Mouse (Mus musculus) midbrain, postnatal 0 days (tissue): ENCODE measurements around the gene Nlrp9c. TPM values are rescaled to one million over a fixed set of nuclear protein-coding genes. Genes with fewer than 3 reads are reported as not detected.
"Not testable (repeated sequence)": the region's sequence is repeated elsewhere in the genome, so short reads cannot be mapped to it uniquely, and the experiment has no call there.

Experiments used
- ATAC-seq: fragments of 200-750 bp; cut with Nextera tagmentation; 2 replicates; pipeline ENCODE4 v1.8.0; 2017; ENCODE audit warnings: moderate number of reproducible peaks, mild to moderate bottlenecking, moderate TSS enrichment, moderate library complexity; ENCODE audit not compliant: low FRiP score
- DNase-seq: peaks from one replicate; pipeline ENCODE4 v3.0.0-alpha.2; 2015; ENCODE audit warnings: low spot score
- H3K27ac ChIP-seq: fragments of 300-500 bp; sonication (generic); 2 replicates; pipeline ENCODE4 v1.5.1; 2014; ENCODE audit warnings: low read depth, mild to moderate bottlenecking, low read length, mixed read lengths
- H3K27me3 ChIP-seq: fragments of 300-500 bp; sonication (generic); 2 replicates; pipeline ENCODE4 v1.6.1; 2014; ENCODE audit warnings: low read length, control low read depth, mixed read lengths; ENCODE audit not compliant: insufficient read depth
- H3K36me3 ChIP-seq: fragments of 300-500 bp; sonication (generic); 2 replicates; pipeline ENCODE4 v1.6.1; 2014; ENCODE audit warnings: low read length, control low read depth, mixed read lengths; ENCODE audit not compliant: insufficient read depth
- H3K4me1 ChIP-seq: fragments of 300-500 bp; sonication (generic); 2 replicates; pipeline ENCODE4 v1.6.1; 2014; ENCODE audit warnings: mild to moderate bottlenecking, control low read depth, antibody characterized with exemption, low read length, mixed read lengths; ENCODE audit not compliant: insufficient read depth
- H3K4me2 ChIP-seq: fragments of 300-500 bp; sonication (generic); 2 replicates; pipeline ENCODE4 v1.6.1; 2014; ENCODE audit warnings: low read depth, mild to moderate bottlenecking, low read length, mixed read lengths; ENCODE audit not compliant: poor library complexity, severe bottlenecking
- H3K4me3 ChIP-seq: fragments of 300-500 bp; sonication (generic); 2 replicates; pipeline ENCODE4 v1.5.1; 2014; ENCODE audit warnings: low read depth, mild to moderate bottlenecking, low read length, moderate library complexity
- H3K9ac ChIP-seq: fragments of 300-500 bp; sonication (generic); replicated peaks from 2 replicates; pipeline ENCODE4 v1.6.1; 2014; ENCODE audit warnings: mild to moderate bottlenecking, low read length, moderate library complexity, mixed read lengths; ENCODE audit not compliant: poor library complexity, severe bottlenecking
- H3K9me3 ChIP-seq: fragments of 300-500 bp; sonication (generic); 2 replicates; pipeline ENCODE4 v1.6.1; 2016; ENCODE audit warnings: low read length, control low read depth
- CTCF ChIP-seq: IDR thresholded peaks from 2 replicates; pipeline ENCODE4 v1.5.1; 2016; ENCODE audit warnings: antibody characterized with exemption, mild to moderate bottlenecking
- WGBS: fragments of 180-500 bp; shearing (Covaris S2); extraction: QIAGEN DNeasy Blood & Tissue Kit; methylation state at CpG from one replicate; pipeline ENCODE4 v1.1.7; 2014; 5-methylcytosine and 5-hydroxymethylcytosine counted together
- polyA plus RNA-seq: library from polyadenylated mRNA; unstranded; fragments of >200 nt; fragmentation: Nextera tagmentation; extraction: Ambion mirVana; gene quantifications from 2 replicates; pipeline ENCODE4 v1.2.1, GENCODE M21; 2015
- total RNA-seq: library from RNA; depleted of rRNA; stranded (reverse); fragments of >200 nt; gene quantifications from 2 replicates; pipeline ENCODE4 v1.2.3, GENCODE M21; 2014; rRNA removed

Nlrp9c gene
- not detected in 2 replicates for total RNA-seq
- polyA plus RNA-seq, result not detected in 2 replicates

GRCm38 (mm10) chr7:26403600-26403999 lies at the start of gene Nlrp9c:
Gene Nlrp9c (minus strand): TSS chr7:26403700.
- not testable (repeated sequence) for H3K4me3 ChIP-seq, H3K36me3 ChIP-seq, H3K4me2 ChIP-seq, H3K9ac ChIP-seq, H3K27me3 ChIP-seq, DNase-seq, H3K4me1 ChIP-seq, H3K27ac ChIP-seq, ATAC-seq, H3K9me3 ChIP-seq
- WGBS, result 74% methylated on average over 2 of the region's 2 CpGs

GRCm38 (mm10) chr7:26434813-26435212 lies 31.3 kb upstream of the Nlrp9c start, which contains the start of gene Nlrp4a:
Gene Nlrp4a (plus strand): TSS chr7:26435113.
- TF ChIP-seq CTCF, result no peak
- no peak within 1 kb of the TSS for H3K27ac ChIP-seq
- 89% methylated on average over 5 of the region's 5 CpGs for WGBS
- ATAC-seq (no peak), DNase-seq (no peak)
- no peak within 1 kb of the TSS for H3K4me3 ChIP-seq
- H3K27me3 ChIP-seq, result no peaks in the 10 kb centered on the region
- H3K9ac ChIP-seq, result no peak within 1 kb of the TSS
- H3K4me2 ChIP-seq, result no peak within 1 kb of the TSS
- no peaks in the 10 kb centered on the region for H3K4me1 ChIP-seq
- no peaks in the 10 kb centered on the region for H3K9me3 ChIP-seq
- H3K36me3 ChIP-seq, result no peaks in the 10 kb centered on the region

GRCm38 (mm10) chr7:26391811-26392210 lies 11.7 kb downstream of the Nlrp9c start:
- H3K27me3 ChIP-seq, H3K9ac ChIP-seq, ATAC-seq, H3K4me1 ChIP-seq, H3K9me3 ChIP-seq, DNase-seq, H3K27ac ChIP-seq, H3K36me3 ChIP-seq, H3K4me3 ChIP-seq, H3K4me2 ChIP-seq: not testable (repeated sequence)
- 86% methylated on average over 6 of the region's 6 CpGs for WGBS

GRCm38 (mm10) chr7:26391137-26391536 lies 12.4 kb downstream of the Nlrp9c start:
- WGBS, result 75% methylated on average over 2 of the region's 2 CpGs
- H3K27ac ChIP-seq, H3K9ac ChIP-seq, H3K36me3 ChIP-seq, DNase-seq, H3K27me3 ChIP-seq, H3K4me3 ChIP-seq, ATAC-seq, H3K4me2 ChIP-seq, H3K4me1 ChIP-seq, H3K9me3 ChIP-seq: not testable (repeated sequence)

- ATAC-seq, H3K27me3 ChIP-seq, H3K9me3 ChIP-seq, H3K4me1 ChIP-seq, DNase-seq, H3K27ac ChIP-seq, H3K9ac ChIP-seq, H3K36me3 ChIP-seq, H3K4me2 ChIP-seq, H3K4me3 ChIP-seq: not testable (repeated sequence)
- 81% methylated on average over 5 of the region's 5 CpGs for WGBS
Observed at GRCm38 (mm10) chr7:26386691-26387090, 16.8 kb downstream of the Nlrp9c start.

- DNase-seq (no peak), ATAC-seq (no peak)
- no peaks in the 10 kb centered on the region for H3K4me1 ChIP-seq
- H3K4me3 ChIP-seq, result no peak overlapping the region
- no peak overlapping the region for H3K27ac ChIP-seq
- WGBS, result 89% methylated on average over 1 of the region's 1 CpGs
- no peaks in the 10 kb centered on the region for H3K27me3 ChIP-seq
- H3K36me3 ChIP-seq, result no peaks in the 10 kb centered on the region
- H3K9ac ChIP-seq, result no peak overlapping the region
- no peak overlapping the region for H3K4me2 ChIP-seq
- H3K9me3 ChIP-seq, result no peaks in the 10 kb centered on the region; the same call in 1 of the 2 replicates
- TF ChIP-seq CTCF, result no peak
Observed at GRCm38 (mm10) chr7:26380807-26381206, 22.7 kb downstream of the Nlrp9c start.

GRCm38 (mm10) chr7:26373221-26373620 lies 30.3 kb downstream of the Nlrp9c start:
- H3K36me3 ChIP-seq, ATAC-seq, H3K4me3 ChIP-seq, H3K9me3 ChIP-seq, H3K9ac ChIP-seq, H3K4me1 ChIP-seq, H3K27ac ChIP-seq, DNase-seq, H3K27me3 ChIP-seq, H3K4me2 ChIP-seq: not testable (repeated sequence)
- 89% methylated on average over 5 of the region's 5 CpGs for WGBS

- H3K27me3 ChIP-seq, ATAC-seq, H3K4me3 ChIP-seq, H3K4me1 ChIP-seq, H3K4me2 ChIP-seq, H3K36me3 ChIP-seq, H3K9me3 ChIP-seq, H3K9ac ChIP-seq, H3K27ac ChIP-seq, DNase-seq: not testable (repeated sequence)
- WGBS, result 86% methylated on average over 5 of the region's 6 CpGs
Observed at GRCm38 (mm10) chr7:26356719-26357118, 46.8 kb downstream of the Nlrp9c start.

- 84% methylated on average over 2 of the region's 3 CpGs for WGBS
- ATAC-seq, H3K36me3 ChIP-seq, H3K4me2 ChIP-seq, H3K4me1 ChIP-seq, H3K27ac ChIP-seq, DNase-seq, H3K9me3 ChIP-seq, H3K27me3 ChIP-seq, H3K4me3 ChIP-seq, H3K9ac ChIP-seq: not testable (repeated sequence)
Observed at GRCm38 (mm10) chr7:26352258-26352657, 51.2 kb downstream of the Nlrp9c start.
